Mouse (Mus musculus) forebrain, embryonic 12.5 days (tissue): ENCODE measurements around the gene B4galt3. TPM values are rescaled to one million over a fixed set of nuclear protein-coding genes. Genes with fewer than 3 reads are reported as not detected.

Source experiments
- ATAC-seq: fragments of 200-750 bp; cut with Nextera tagmentation; 2 replicates; pipeline ENCODE4 v1.8.0; 2017; ENCODE audit warnings: moderate TSS enrichment; ENCODE audit not compliant: low FRiP score
- H3K27ac ChIP-seq: fragments of 300-500 bp; sonication (generic); 2 replicates; pipeline ENCODE4 v1.5.1; 2016; ENCODE audit warnings: mild to moderate bottlenecking
- H3K27me3 ChIP-seq: fragments of 300-500 bp; sonication (generic); 2 replicates; pipeline ENCODE4 v1.6.1; 2016; ENCODE audit warnings: mild to moderate bottlenecking
- H3K36me3 ChIP-seq: fragments of 300-500 bp; sonication (generic); replicated peaks from 2 replicates; pipeline ENCODE4 v1.6.1; 2016; ENCODE audit warnings: mild to moderate bottlenecking
- H3K4me1 ChIP-seq: fragments of 300-500 bp; sonication (generic); 2 replicates; pipeline ENCODE4 v1.6.1; 2016
- H3K4me2 ChIP-seq: fragments of 300-500 bp; sonication (generic); 2 replicates; pipeline ENCODE4 v1.6.1; 2016; ENCODE audit warnings: mild to moderate bottlenecking, moderate library complexity
- H3K4me3 ChIP-seq: fragments of 300-500 bp; sonication (generic); replicated peaks from 2 replicates; pipeline ENCODE4 v1.5.1; 2016; ENCODE audit warnings: mild to moderate bottlenecking
- H3K9ac ChIP-seq: fragments of 300-500 bp; sonication (generic); 2 replicates; pipeline ENCODE4 v1.6.1; 2016; ENCODE audit warnings: mild to moderate bottlenecking
- H3K9me3 ChIP-seq: fragments of 300-500 bp; sonication (generic); 2 replicates; pipeline ENCODE4 v1.6.1; 2016
- WGBS: fragments of 180-500 bp; shearing (Covaris S2); methylation state at CpG from one replicate; pipeline ENCODE4 v1.1.7; 2016; 5-methylcytosine and 5-hydroxymethylcytosine counted together
- polyA plus RNA-seq: library from polyadenylated mRNA; unstranded; fragments of >200 nt; fragmentation: Nextera tagmentation; extraction: Ambion mirVana; gene quantifications from 2 replicates; pipeline ENCODE4 v1.2.1, GENCODE M21; 2016

B4galt3 gene
- polyA plus RNA-seq, 1 experiment from 2014 or later, result 78.6 TPM

DNA sequence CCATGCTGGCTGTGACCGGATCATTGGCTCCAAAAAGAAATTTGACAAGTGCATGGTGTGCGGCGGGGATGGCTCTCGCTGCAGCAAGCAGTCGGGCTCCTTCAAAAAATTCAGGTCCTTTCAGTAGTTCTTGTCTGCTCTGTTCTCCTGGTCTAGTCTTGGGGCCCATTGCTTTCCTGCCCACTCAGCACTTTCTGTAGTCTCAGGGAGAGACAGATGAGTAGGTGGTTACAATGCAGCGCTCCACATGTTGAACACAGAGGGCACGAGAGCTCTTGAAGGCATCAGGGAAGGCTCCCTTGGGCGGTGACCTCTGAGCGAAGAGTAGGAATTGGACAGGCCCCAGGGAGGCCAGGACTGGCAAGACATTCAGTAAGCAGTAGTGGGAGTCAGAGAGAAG is 12.3 kb upstream of the B4galt3 start:
- peaks cover 8% of the 10 kb centered on the region for H3K27me3 ChIP-seq
- WGBS, result 90% methylated on average over 9 of the region's 9 CpGs
- H3K9ac ChIP-seq, result no peak overlapping the region
- H3K9me3 ChIP-seq, result no peaks in the 10 kb centered on the region
- no peak overlapping the region for H3K27ac ChIP-seq
- ATAC-seq, result no peak
- H3K4me1 ChIP-seq, result peaks cover 12% of the 10 kb centered on the region
- H3K4me3 ChIP-seq, result no peak overlapping the region
- H3K4me2 ChIP-seq, result no peak overlapping the region
- no peaks in the 10 kb centered on the region for H3K36me3 ChIP-seq

DNA sequence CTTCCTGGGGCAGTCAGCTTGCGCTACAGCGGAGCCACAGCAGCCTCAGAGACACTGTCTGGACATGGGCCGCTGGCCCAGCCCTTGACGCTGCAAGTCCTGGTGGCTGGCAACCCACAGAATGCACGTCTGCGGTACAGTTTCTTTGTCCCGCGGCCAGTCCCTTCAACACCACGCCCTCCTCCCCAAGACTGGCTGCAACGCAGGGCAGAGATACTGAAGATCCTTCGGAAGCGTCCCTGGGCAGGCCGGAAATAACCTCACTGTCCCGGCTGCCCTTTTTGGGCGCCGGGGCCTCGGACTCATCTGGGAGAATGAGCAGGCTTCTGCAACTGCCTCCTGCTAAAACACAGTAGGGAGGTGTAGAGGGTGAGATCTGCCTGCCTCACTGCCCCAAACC is 11.2 kb upstream of the B4galt3 start:
- H3K4me2 ChIP-seq, result no peak overlapping the region
- ATAC-seq, result no peak

DNA sequence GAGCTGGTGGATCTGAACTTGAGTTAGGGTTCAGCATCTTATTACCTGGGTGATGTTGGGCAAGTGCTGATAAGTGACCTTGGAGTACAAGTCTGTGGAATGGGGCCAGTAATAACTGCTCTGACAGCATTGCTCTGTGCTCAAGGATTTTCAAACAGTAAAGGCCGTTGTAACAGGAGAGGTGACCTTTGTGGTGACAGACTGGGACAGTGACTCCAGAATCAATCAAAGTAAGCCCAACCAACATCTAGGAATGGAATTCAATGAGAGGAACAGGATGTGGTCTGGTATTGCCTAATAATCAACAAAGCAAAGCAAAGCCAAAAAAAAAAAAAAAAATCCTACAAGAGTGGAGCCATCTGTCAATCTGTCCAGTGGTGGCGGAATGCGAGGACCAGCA is 9.8 kb upstream of the B4galt3 start:
- no peak overlapping the region for H3K27ac ChIP-seq
- WGBS, result 87% methylated on average over 3 of the region's 3 CpGs
- H3K27me3 ChIP-seq, result peaks cover 4% of the 10 kb centered on the region; the same call in 1 of the 2 replicates
- no peaks in the 10 kb centered on the region for H3K9me3 ChIP-seq
- no peak for ATAC-seq
- H3K9ac ChIP-seq, result no peak overlapping the region
- no peaks in the 10 kb centered on the region for H3K36me3 ChIP-seq
- no peak overlapping the region for H3K4me2 ChIP-seq
- H3K4me3 ChIP-seq, result no peak overlapping the region
- H3K4me1 ChIP-seq, result peaks cover 18% of the 10 kb centered on the region

More for the DNA sequence above, 11.2 kb upstream of the B4galt3 start:
- H3K27ac ChIP-seq, result no peak overlapping the region
- H3K36me3 ChIP-seq, result no peaks in the 10 kb centered on the region
- H3K4me3 ChIP-seq, result no peak overlapping the region
- H3K27me3 ChIP-seq, result peaks cover 4% of the 10 kb centered on the region; the same call in 1 of the 2 replicates
- H3K9ac ChIP-seq, result no peak overlapping the region
- H3K4me1 ChIP-seq, result peaks cover 18% of the 10 kb centered on the region
- 84% methylated on average over 17 of the region's 17 CpGs for WGBS
- H3K9me3 ChIP-seq, result no peaks in the 10 kb centered on the region

GRCm38 (mm10) chr1:171262594-171263130 is 7.5 kb upstream of the B4galt3 start:
- Histone ChIP-seq H3K9me3 (no peaks in the 10 kb centered on the region), H3K27me3 (peaks cover 8% of the 10 kb centered on the region; the same call in 1 of the 2 replicates), H3K4me2 (peak overlapping the region; percentile 48), H3K9ac (peak overlapping the region; percentile 29; the same call in 1 of the 2 replicates), H3K4me3 (peak overlapping the region; percentile 28), H3K36me3 (no peaks in the 10 kb centered on the region), H3K4me1 (peaks cover 18% of the 10 kb centered on the region), H3K27ac (peak overlapping the region; percentile 78)
- 6% methylated on average over 8 of the region's 8 CpGs for WGBS
- ATAC-seq, result peak; percentile 71

DNA sequence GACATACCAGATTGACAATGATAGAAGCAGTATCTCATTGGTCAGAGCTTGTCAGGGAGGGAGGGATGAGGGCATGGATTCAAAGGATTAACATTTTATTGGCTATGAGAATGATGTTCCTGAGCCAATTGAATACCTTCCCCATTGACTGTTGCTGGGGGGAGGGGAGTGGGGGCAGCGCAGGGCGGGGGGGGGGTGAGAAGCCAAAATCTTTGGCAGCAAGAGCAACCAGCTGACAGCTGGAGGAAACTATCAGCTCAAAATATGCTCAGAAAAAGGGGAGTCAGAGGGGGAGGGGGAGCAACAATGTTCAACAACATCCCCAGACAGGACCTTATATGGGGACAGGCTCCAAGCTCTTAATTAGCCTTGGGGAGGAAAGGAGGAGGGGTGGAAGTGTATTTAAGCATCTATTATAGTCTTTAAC is 6.9 kb upstream of the B4galt3 start:
- peak; percentile 89 for ATAC-seq
- Histone ChIP-seq H3K27ac (peak overlapping the region; percentile 78; the same call in 1 of the 2 replicates), H3K4me2 (peak overlapping the region; percentile 48), H3K27me3 (peaks cover 8% of the 10 kb centered on the region; the same call in 1 of the 2 replicates), H3K4me3 (peak overlapping the region; percentile 28), H3K9ac (peak overlapping the region; percentile 29; the same call in 1 of the 2 replicates), H3K36me3 (no peaks in the 10 kb centered on the region), H3K4me1 (peaks cover 18% of the 10 kb centered on the region), H3K9me3 (no peaks in the 10 kb centered on the region)
- 0% methylated on average over 2 of the region's 2 CpGs for WGBS

DNA sequence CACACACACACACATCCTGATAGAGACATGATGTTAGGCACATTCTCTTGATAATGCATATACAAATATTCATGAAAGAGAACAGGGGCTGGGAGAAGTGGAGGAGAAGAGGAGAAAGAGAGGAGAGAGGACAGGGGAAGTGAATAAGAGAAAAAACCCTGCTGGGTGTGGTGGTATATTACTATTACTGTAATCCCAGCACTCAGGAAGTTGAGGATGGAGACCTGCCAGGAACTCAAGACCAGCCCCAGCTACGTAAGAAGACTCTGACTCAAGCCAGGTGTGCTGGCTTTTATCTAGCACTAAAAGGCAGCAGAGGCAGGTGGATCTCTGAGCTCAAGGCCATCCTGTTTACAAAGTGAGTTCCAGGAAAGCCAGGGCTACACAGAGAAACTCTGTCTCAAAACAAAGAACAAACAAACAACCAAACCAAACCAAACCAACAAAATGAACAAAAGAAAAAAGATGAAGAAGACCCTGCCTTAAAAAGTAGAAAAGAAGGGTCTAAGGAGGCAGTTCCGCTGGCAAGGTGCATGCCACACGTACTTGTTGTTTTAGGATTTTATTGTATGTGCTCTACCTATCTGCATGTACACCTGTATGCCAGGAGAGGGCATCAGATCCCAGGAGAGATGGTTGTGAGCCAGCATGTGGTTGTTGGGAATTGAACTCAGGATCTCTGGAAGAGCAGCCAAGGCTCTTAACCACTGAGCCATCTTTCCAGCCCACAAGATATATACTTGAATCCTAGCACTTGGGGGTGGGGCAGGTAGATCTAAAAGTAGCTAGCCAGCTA is 6.3 kb upstream of the B4galt3 start:
- Histone ChIP-seq H3K9me3 (no peaks in the 10 kb centered on the region), H3K4me1 (peaks cover 18% of the 10 kb centered on the region), H3K27me3 (peaks cover 8% of the 10 kb centered on the region; the same call in 1 of the 2 replicates), H3K9ac (no peak overlapping the region), H3K27ac (peak overlapping the region; percentile 75), H3K36me3 (no peaks in the 10 kb centered on the region), H3K4me2 (peak overlapping the region; percentile 48; the same call in 1 of the 2 replicates), H3K4me3 (no peak overlapping the region)
- ATAC-seq, result peak; percentile 4; the same call in 1 of the 2 replicates
- WGBS, result 79% methylated on average over 3 of the region's 3 CpGs

GRCm38 (mm10) chr1:171265971-171266744 is 4.0 kb upstream of the B4galt3 start:
- no peak for ATAC-seq
- WGBS, result 75% methylated on average over 4 of the region's 4 CpGs
- 0 out of 2 replicates have a peak, but pooled peaks cover 3% of the 10 kb centered on the region for H3K27me3 ChIP-seq

DNA sequence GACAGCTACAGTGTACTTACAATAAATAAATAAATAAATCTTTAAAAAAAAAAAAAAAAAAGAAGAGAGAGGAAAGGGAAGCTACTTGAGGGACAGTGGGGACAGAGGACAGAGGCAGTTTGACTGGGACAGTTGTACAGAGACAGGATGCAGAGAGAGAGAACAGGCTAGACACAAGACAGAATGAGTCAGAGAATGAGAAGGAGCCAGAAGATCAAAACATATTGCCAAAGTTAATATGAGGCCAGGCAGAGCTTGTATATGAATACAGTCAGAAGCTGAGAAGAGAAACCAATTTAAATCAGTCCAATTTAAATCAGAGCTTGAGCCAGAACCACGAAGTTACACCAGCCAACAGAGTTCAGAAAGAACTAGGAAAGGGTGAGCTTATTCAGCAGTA is 1.8 kb upstream of the B4galt3 start:
- 57% methylated on average over 1 of the region's 1 CpGs for WGBS

More at GRCm38 (mm10) chr1:171265971-171266744, 4.0 kb upstream of the B4galt3 start:
- peaks cover 29% of the 10 kb centered on the region for H3K4me1 ChIP-seq
- no peak overlapping the region for H3K27ac ChIP-seq
- no peaks in the 10 kb centered on the region for H3K9me3 ChIP-seq
- no peak overlapping the region for H3K4me2 ChIP-seq
- no peaks in the 10 kb centered on the region for H3K36me3 ChIP-seq
- no peak overlapping the region for H3K4me3 ChIP-seq
- no peak overlapping the region for H3K9ac ChIP-seq

GRCm38 (mm10) chr1:171270573-171270900 is 409 bp downstream of the B4galt3 start:
- peak overlapping the region; percentile 77 for H3K4me3 ChIP-seq
- no peaks in the 10 kb centered on the region for H3K9me3 ChIP-seq
- H3K27ac ChIP-seq, result 0 out of 2 replicates have a peak overlapping the region, but pooled peaks have one; percentile 51
- peak; percentile 69 for ATAC-seq
- 0 out of 2 replicates have a peak, but pooled peaks cover 3% of the 10 kb centered on the region for H3K27me3 ChIP-seq
- H3K36me3 ChIP-seq, result peaks cover 37% of the 10 kb centered on the region
- H3K9ac ChIP-seq, result peak overlapping the region; percentile 84
- H3K4me2 ChIP-seq, result peak overlapping the region; percentile 98
- peaks cover 17% of the 10 kb centered on the region for H3K4me1 ChIP-seq
- WGBS, result under 1% methylated on average over 19 of the region's 19 CpGs

More for the DNA sequence above, 1.8 kb upstream of the B4galt3 start:
- Histone ChIP-seq H3K27me3 (0 out of 2 replicates have a peak, but pooled peaks cover 3% of the 10 kb centered on the region), H3K4me3 (no peak overlapping the region), H3K4me1 (peaks cover 22% of the 10 kb centered on the region), H3K9ac (no peak overlapping the region), H3K9me3 (no peaks in the 10 kb centered on the region), H3K4me2 (no peak overlapping the region), H3K36me3 (peaks cover 15% of the 10 kb centered on the region), H3K27ac (no peak overlapping the region)
- ATAC-seq, result no peak

DNA sequence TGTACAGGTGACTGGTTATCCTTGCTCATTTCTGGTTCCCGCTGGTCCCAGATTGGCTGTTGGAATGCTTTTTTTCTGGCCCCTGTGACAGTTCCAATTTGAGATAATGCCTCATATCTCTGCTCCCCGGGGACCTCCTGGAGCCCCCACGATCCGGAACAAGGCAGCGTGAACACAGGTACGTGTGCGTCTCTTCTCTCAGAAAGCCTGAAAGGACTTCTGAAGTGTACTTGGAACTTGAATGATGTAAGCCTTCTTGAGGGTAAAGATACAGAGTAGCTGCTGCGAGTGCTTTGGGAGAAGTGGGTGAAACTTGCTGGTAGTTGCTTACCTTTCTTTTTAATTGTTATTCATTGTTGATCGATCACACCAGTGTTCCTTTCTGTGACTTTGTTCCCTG is 1.1 kb downstream of the B4galt3 start:
- Histone ChIP-seq H3K9ac (peak overlapping the region; percentile 84), H3K27ac (no peak overlapping the region), H3K4me1 (peaks cover 17% of the 10 kb centered on the region), H3K27me3 (no peaks in the 10 kb centered on the region), H3K4me2 (peak overlapping the region; percentile 98), H3K4me3 (peak overlapping the region; percentile 77), H3K9me3 (no peaks in the 10 kb centered on the region), H3K36me3 (peaks cover 43% of the 10 kb centered on the region)
- 59% methylated on average over 9 of the region's 9 CpGs for WGBS
- ATAC-seq, result no peak

DNA sequence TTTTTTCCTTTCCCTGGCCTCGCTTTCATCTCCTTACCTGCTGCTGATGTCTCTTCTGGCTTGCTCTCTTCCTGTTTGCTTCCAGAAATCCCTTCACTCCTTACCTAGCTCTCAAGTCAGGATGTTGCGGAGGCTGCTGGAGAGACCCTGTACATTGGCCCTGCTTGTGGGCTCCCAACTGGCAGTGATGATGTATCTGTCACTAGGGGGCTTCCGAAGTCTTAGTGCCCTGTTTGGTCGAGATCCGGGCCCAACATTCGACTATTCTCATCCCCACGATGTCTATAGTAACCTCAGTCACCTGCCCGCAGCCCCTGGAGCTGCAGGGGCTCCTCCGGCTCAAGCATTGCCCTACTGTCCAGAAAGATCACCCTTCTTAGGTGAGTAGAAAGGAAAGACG is 1.5 kb downstream of the B4galt3 start:
- Histone ChIP-seq H3K4me3 (no peak overlapping the region), H3K4me2 (peak overlapping the region; percentile 98; the same call in 1 of the 2 replicates), H3K9ac (no peak overlapping the region)

GRCm38 (mm10) chr1:171272086-171272485 is 2.0 kb downstream of the B4galt3 start:
- peaks cover 52% of the 10 kb centered on the region for H3K36me3 ChIP-seq
- no peaks in the 10 kb centered on the region for H3K9me3 ChIP-seq
- H3K9ac ChIP-seq, result no peak overlapping the region
- H3K27ac ChIP-seq, result no peak overlapping the region
- 95% methylated on average over 3 of the region's 3 CpGs for WGBS
- ATAC-seq, result no peak
- H3K4me2 ChIP-seq, result 0 out of 2 replicates have a peak overlapping the region, but pooled peaks have one; percentile 98
- H3K4me1 ChIP-seq, result peaks cover 17% of the 10 kb centered on the region
- no peaks in the 10 kb centered on the region for H3K27me3 ChIP-seq
- H3K4me3 ChIP-seq, result no peak overlapping the region

More for the DNA sequence above, 1.5 kb downstream of the B4galt3 start:
- Histone ChIP-seq H3K36me3 (peaks cover 47% of the 10 kb centered on the region), H3K9me3 (no peaks in the 10 kb centered on the region), H3K4me1 (peaks cover 17% of the 10 kb centered on the region), H3K27me3 (no peaks in the 10 kb centered on the region), H3K27ac (no peak overlapping the region)
- ATAC-seq, result no peak
- WGBS, result 81% methylated on average over 10 of the region's 10 CpGs
